Mouse (Mus musculus) kidney, postnatal 0 days (tissue): ENCODE measurements at regions not wholly inside any gene's neighbourhood (a gene's known extent, or its start where the extent isn't known, plus 50 kb on each side); places are given as distances from the start of the nearest gene placed in this dataset.

Source experiments
- ATAC-seq: fragments of 200-750 bp; cut with Nextera tagmentation; replicated peaks from 2 replicates; pipeline ENCODE4 v1.8.0; 2017; ENCODE audit warnings: low read depth, moderate number of reproducible peaks, moderate TSS enrichment, moderate library complexity; ENCODE audit not compliant: low FRiP score
- DNase-seq: peaks from one replicate; pipeline ENCODE4 v3.0.0-alpha.2; 2016; ENCODE audit warnings: low spot score
- H3K27ac ChIP-seq: fragments of 300-500 bp; sonication (generic); 2 replicates; pipeline ENCODE4 v1.5.1; 2014; ENCODE audit warnings: mild to moderate bottlenecking
- H3K27me3 ChIP-seq: fragments of 300-500 bp; sonication (generic); 2 replicates; pipeline ENCODE4 v1.6.1; 2014; ENCODE audit warnings: low read length, mixed read lengths; ENCODE audit not compliant: insufficient read depth
- H3K36me3 ChIP-seq: fragments of 300-500 bp; sonication (generic); 2 replicates; pipeline ENCODE4 v1.6.1; 2014; ENCODE audit warnings: low read length, mixed read lengths; ENCODE audit not compliant: insufficient read depth
- H3K4me1 ChIP-seq: fragments of 300-500 bp; sonication (generic); replicated peaks from 2 replicates; pipeline ENCODE4 v1.6.1; 2014; ENCODE audit warnings: antibody characterized with exemption, low read length, mixed read lengths; ENCODE audit not compliant: insufficient read depth
- H3K4me2 ChIP-seq: fragments of 300-500 bp; sonication (generic); 2 replicates; pipeline ENCODE4 v1.6.1; 2014; ENCODE audit warnings: mild to moderate bottlenecking, low read length, moderate library complexity, mixed read lengths
- H3K4me3 ChIP-seq: fragments of 300-500 bp; sonication (generic); replicated peaks from 2 replicates; pipeline ENCODE4 v1.5.1; 2014; ENCODE audit warnings: low read depth, low read length
- H3K9ac ChIP-seq: fragments of 300-500 bp; sonication (generic); 2 replicates; pipeline ENCODE4 v1.6.1; 2014; ENCODE audit warnings: low read depth, low read length
- H3K9me3 ChIP-seq: fragments of 300-500 bp; sonication (generic); replicated peaks from 2 replicates; pipeline ENCODE4 v1.6.1; 2016; ENCODE audit warnings: low read length, inconsistent platforms, mixed read lengths
- CTCF ChIP-seq: IDR thresholded peaks from 2 replicates; pipeline ENCODE4 v1.5.1; 2016; ENCODE audit warnings: antibody characterized with exemption, low read depth, mild to moderate bottlenecking, moderate library complexity
- WGBS: fragments of 180-500 bp; shearing (Covaris S2); extraction: QIAGEN DNeasy Blood & Tissue Kit; methylation state at CpG from one replicate; pipeline ENCODE4 v1.1.7; 2014; 5-methylcytosine and 5-hydroxymethylcytosine counted together

- Histone ChIP-seq H3K4me1 (peaks cover 18% of the 10 kb centered on the region), H3K9ac (no peak overlapping the region), H3K27ac (no peak overlapping the region), H3K36me3 (no peaks in the 10 kb centered on the region), H3K4me3 (no peak overlapping the region), H3K4me2 (no peak overlapping the region), H3K27me3 (no peaks in the 10 kb centered on the region), H3K9me3 (no peaks in the 10 kb centered on the region)
- WGBS = 43% methylated on average over 4 of the region's 4 CpGs
- ATAC-seq (no peak), DNase-seq (peak; percentile 40)
- TF ChIP-seq CTCF = no peak
Observed at GRCm38 (mm10) chr9:120866709-120867108, 62.3 kb upstream of the Ctnnb1 start.

- WGBS = 85% methylated on average over 2 of the region's 2 CpGs
- ATAC-seq (no peak), DNase-seq (no peak)
Observed at GRCm38 (mm10) chr9:120867861-120868260, 61.2 kb upstream of the Ctnnb1 start.

GRCm38 (mm10) chr9:120868330-120868729 lies 60.7 kb upstream of the Ctnnb1 start:
- no peak overlapping the region for H3K9ac ChIP-seq
- 58% methylated on average over 4 of the region's 4 CpGs for WGBS

More at GRCm38 (mm10) chr9:120867861-120868260, 61.2 kb upstream of the Ctnnb1 start:
- no peak for TF ChIP-seq CTCF
- no peak overlapping the region for H3K27ac ChIP-seq
- no peaks in the 10 kb centered on the region for H3K36me3 ChIP-seq
- no peaks in the 10 kb centered on the region for H3K27me3 ChIP-seq
- no peak overlapping the region for H3K4me2 ChIP-seq
- no peak overlapping the region for H3K4me3 ChIP-seq
- H3K9ac ChIP-seq = no peak overlapping the region
- peaks cover 18% of the 10 kb centered on the region for H3K4me1 ChIP-seq
- H3K9me3 ChIP-seq = no peaks in the 10 kb centered on the region

GRCm38 (mm10) chr9:120869432-120870081 lies 59.5 kb upstream of the Ctnnb1 start:
- no peaks in the 10 kb centered on the region for H3K27me3 ChIP-seq
- no peak overlapping the region; the same call in 1 of the 2 replicates for H3K27ac ChIP-seq
- no peaks in the 10 kb centered on the region for H3K9me3 ChIP-seq
- WGBS = 14% methylated on average over 19 of the region's 19 CpGs
- 0 out of 2 replicates have a peak overlapping the region, but pooled peaks have one; percentile 1 for H3K4me3 ChIP-seq
- TF ChIP-seq CTCF = no peak; the same call in 1 of the 2 replicates
- H3K4me2 ChIP-seq = peak overlapping the region; percentile 47
- ATAC-seq = no peak
- peaks cover 18% of the 10 kb centered on the region for H3K4me1 ChIP-seq
- peak; percentile 57 for DNase-seq
- no peaks in the 10 kb centered on the region for H3K36me3 ChIP-seq
- H3K9ac ChIP-seq = peak overlapping the region; percentile 4; the same call in 1 of the 2 replicates

More at GRCm38 (mm10) chr9:120868330-120868729, 60.7 kb upstream of the Ctnnb1 start:
- no peaks in the 10 kb centered on the region for H3K27me3 ChIP-seq
- H3K27ac ChIP-seq = no peak overlapping the region
- TF ChIP-seq CTCF = no peak
- no peaks in the 10 kb centered on the region for H3K9me3 ChIP-seq
- H3K4me3 ChIP-seq = no peak overlapping the region
- no peaks in the 10 kb centered on the region for H3K36me3 ChIP-seq
- no peak overlapping the region for H3K4me2 ChIP-seq
- peak; percentile 18 for DNase-seq
- peaks cover 18% of the 10 kb centered on the region for H3K4me1 ChIP-seq
- ATAC-seq = no peak

GRCm38 (mm10) chr9:120873293-120873692 lies 55.7 kb upstream of the Ctnnb1 start:
- H3K9ac ChIP-seq = no peak overlapping the region
- H3K9me3 ChIP-seq = no peaks in the 10 kb centered on the region
- peaks cover 18% of the 10 kb centered on the region for H3K4me1 ChIP-seq
- DNase-seq (no peak), ATAC-seq (no peak)
- TF ChIP-seq CTCF = no peak
- H3K27me3 ChIP-seq = no peaks in the 10 kb centered on the region
- H3K36me3 ChIP-seq = no peaks in the 10 kb centered on the region
- H3K4me2 ChIP-seq = no peak overlapping the region
- H3K27ac ChIP-seq = no peak overlapping the region
- 96% methylated on average over 3 of the region's 3 CpGs for WGBS
- H3K4me3 ChIP-seq = no peak overlapping the region

- no peaks in the 10 kb centered on the region for H3K27me3 ChIP-seq
Observed at GRCm38 (mm10) chr9:120874416-120874976, 54.5 kb upstream of the Ctnnb1 start.

More at GRCm38 (mm10) chr9:120874416-120874976, 54.5 kb upstream of the Ctnnb1 start:
- Histone ChIP-seq H3K9ac (no peak overlapping the region), H3K4me3 (no peak overlapping the region), H3K4me1 (peaks cover 8% of the 10 kb centered on the region), H3K4me2 (no peak overlapping the region), H3K9me3 (no peaks in the 10 kb centered on the region), H3K36me3 (no peaks in the 10 kb centered on the region), H3K27ac (no peak overlapping the region)
- WGBS = 92% methylated on average over 5 of the region's 5 CpGs
- DNase-seq = no peak
- TF ChIP-seq CTCF = no peak
- no peak for ATAC-seq
